Mouse (Mus musculus) gastrocnemius, adult 2 months (tissue): ENCODE data around the gene Capn10. TPM values are rescaled to one million over a fixed set of nuclear protein-coding genes. Genes with fewer than 3 reads are reported as not detected.
A peak's percentile ranks its signal among the peaks of the same experiment; 100 is the strongest.

Experiments
- DNase-seq: peaks from one replicate; pipeline ENCODE4 v3.0.0; 2022
- H3K27ac ChIP-seq: fragments of 200-600 bp; 2 replicates; pipeline ENCODE4 v1.8.1; 2022; ENCODE audit warnings: mild to moderate bottlenecking
- H3K4me3 ChIP-seq: fragments of 200-600 bp; 2 replicates; pipeline ENCODE4 v1.8.1; 2022; ENCODE audit warnings: mild to moderate bottlenecking, moderate library complexity
- CTCF ChIP-seq: fragments of 200-600 bp; IDR thresholded peaks from 2 replicates; pipeline ENCODE4 v1.8.1; 2022; ENCODE audit warnings: antibody characterized with exemption, mild to moderate bottlenecking, moderate library complexity
- intact Hi-C: fragments of 180-260 bp; cut with DNase I; formaldehyde crosslinking; loops from one replicate; pipeline ENCODE4 v1.15.1; 2025
- total RNA-seq, 2 experiments: library from RNA; stranded (reverse); gene quantifications; 2 replicates each; pipeline ENCODE4 v1.2.3; 2021

Capn10 gene
- total RNA-seq, 2 experiments from 2014 or later: 4.8 to 5.5 TPM

DNA sequence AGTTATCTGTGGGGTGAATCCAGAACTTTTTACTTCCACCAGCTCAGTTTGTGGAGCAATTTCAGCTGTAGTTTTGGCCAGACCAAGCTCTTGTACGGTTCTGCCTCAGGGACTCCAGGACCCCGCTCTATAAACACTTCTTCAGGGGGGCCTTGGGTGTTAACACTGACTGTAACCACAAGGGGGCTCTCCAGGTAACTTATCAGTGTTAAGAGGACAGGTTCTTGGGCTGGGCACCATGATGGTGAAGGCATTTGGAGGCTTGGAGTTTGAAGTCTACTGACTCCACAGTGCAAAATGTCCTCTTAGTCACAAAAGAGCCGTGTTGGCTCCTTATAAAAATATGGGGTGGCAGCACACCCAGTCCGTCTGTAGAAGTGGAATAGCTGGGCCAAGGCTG lies 25.1 kb upstream of the Capn10 start:
- intact Hi-C loops: no loop called here
- DNase-seq: no peak

DNA sequence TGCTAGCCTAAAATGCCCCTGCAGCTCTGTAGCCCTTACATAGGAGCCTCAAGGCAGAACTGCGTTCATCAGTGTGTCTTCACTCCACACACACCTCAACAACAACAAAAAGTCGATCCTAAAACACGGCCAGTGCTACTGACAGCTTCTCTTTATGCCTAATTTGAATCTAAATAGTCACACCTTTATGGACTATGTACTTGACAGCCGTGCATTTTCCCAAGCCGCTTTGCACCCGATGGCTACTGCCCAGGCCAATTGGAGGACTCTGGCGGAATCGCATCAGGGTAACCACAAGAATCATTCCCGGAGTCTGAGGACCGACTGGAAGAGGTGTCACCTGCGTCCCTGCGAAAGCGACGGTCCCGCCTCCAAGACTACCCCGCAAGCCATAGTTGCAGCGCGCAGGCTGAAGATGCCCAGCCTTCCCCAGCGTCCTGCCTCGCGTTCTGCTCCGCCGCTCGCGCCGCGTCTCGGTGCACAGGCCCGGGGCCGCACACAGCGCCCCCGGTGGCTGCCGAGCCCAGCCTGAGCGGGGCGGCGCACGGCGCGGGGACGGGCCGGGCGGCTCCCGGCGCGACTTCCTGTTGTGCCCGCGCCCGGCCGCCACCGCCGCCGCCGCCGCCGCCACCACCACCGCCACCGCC lies 23.8 kb upstream of the Capn10 start, which contains the start of gene Rnpepl1:
Rnpepl1 (plus strand) TSS at position 545 of the 647 bp plus-strand sequence.
- H3K4me3 ChIP-seq: peak within 1 kb of the TSS; percentile 96
- peak; percentile 91 for DNase-seq
- peak; percentile 74 for TF ChIP-seq CTCF
- intact Hi-C loops: loop anchor here (2.0 kb wide), 1 partner anchor 24 kb away; the partner anchor contains the start of gene Capn10
- H3K27ac ChIP-seq: peak within 1 kb of the TSS; percentile 93

More for the DNA sequence above, 25.1 kb upstream of the Capn10 start:
- H3K27ac ChIP-seq: peak overlapping the region; percentile 93; the same call in 1 of the 2 replicates
- H3K4me3 ChIP-seq: no peak overlapping the region
- peak; percentile 43 for TF ChIP-seq CTCF

DNA sequence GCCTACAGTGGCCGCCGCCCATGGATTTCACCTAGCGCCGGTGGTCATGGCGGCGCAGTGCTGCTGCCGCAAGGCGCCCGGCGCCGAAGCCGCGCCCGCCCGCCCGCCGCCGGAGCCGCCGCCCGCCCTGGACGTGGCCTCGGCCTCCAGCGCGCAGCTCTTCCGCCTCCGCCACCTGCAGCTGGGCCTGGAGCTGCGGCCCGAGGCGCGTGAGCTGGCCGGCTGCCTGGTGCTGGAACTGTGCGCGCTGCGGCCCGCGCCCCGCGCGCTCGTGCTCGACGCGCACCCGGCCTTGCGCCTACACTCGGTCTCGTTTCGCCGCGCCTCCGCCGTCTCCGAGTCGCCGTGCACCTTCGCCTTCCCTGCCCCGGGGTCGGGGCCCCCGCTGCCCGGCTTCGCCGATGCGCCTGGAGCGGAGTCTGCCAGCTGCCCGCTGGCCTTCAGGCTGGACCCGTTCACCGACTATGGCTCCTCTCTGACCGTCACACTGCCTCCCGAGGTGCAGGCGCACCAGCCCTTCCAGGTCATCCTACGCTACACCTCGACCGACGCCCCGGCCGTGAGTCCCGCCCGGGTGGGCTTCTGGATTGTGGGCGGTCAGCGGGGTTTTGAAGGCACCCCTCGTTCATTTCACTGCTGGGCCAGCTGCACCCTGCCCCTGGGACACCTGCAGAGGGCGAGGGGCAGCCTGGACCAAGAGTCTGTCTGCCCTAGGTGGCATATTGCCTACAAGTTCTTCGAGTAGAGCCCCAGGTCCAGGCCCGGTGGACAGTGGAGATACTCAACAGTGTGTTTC lies 23.1 kb upstream of the Capn10 start:
- H3K4me3 ChIP-seq: peak overlapping the region; percentile 96
- TF ChIP-seq CTCF: no peak
- peak overlapping the region; percentile 93 for H3K27ac ChIP-seq
- peak; percentile 83 for DNase-seq
- intact Hi-C loops: loop anchor here (2.0 kb wide), 1 partner anchor 24 kb away; the partner anchor contains the start of gene Capn10

DNA sequence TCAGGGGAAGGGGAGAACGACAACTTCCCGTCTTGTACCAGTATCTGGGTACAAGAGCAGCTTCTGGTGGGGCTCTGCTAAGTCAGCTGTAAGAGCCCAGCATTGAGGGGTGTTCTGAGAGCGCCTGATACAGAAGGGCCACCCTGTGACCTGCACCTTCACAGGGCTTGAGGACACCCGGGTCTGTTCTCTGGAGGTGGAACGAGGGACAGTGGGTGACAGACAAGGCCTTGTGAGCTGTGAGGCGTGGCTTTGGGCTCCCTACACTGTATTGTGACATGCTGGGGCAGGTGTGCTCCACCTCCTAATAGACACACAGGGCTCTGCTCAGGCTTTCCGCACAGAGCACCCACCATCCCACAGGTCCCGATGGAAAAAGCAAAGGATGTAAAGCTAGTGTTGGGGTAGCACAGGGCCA lies 22.4 kb upstream of the Capn10 start:
- intact Hi-C loops: loop anchor here (2.0 kb wide), 1 partner anchor 23 kb away; the partner anchor contains the start of gene Capn10
- H3K27ac ChIP-seq: peak overlapping the region; percentile 93
- no peak for TF ChIP-seq CTCF
- DNase-seq: no peak
- peak overlapping the region; percentile 96 for H3K4me3 ChIP-seq

DNA sequence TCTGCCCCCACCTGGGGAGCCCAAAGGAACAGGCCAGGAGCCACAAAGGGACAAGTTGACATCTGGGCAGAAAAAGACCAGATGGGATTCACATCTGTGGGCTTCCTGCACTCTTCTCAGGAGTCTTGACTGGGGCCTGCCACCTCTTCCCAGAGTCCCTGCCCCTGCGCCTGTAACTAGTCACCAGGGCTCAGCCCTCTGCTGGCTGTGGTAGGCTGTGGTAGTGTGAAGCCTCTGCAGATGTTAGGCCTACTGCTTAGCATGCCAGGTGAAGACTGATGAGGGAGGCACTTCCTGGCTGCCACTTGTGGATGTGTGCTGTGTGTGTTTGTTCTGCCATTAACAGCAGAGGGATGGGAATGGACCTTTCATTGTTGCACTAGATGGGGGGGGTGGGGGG lies 21.9 kb upstream of the Capn10 start:
- Histone ChIP-seq H3K4me3 (peak overlapping the region; percentile 96), H3K27ac (no peak overlapping the region; the same call in 1 of the 2 replicates)
- no peak for TF ChIP-seq CTCF
- DNase-seq: no peak
- intact Hi-C loops: no loop called here

DNA sequence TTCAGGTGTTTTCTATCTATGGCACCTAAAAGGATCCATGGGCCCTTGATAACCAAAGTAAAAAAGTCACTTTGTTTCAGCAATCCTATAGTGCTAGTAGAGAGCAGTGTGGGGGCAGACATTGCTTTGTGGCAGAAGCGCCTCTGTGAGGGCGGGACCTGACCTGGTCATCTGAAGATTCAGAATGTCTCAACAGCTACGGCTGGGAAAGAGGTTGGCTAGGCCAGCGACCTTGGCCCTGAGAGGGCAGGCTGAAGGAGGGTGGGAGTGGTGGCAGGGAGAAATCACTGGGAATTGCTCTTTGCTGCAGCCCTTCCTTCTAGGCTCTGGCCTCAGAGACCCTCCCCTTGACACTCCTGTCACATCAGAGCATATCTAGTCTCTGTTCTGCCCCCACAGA lies 19.9 kb upstream of the Capn10 start:
- no peak for TF ChIP-seq CTCF
- intact Hi-C loops: no loop called here
- H3K4me3 ChIP-seq: no peak overlapping the region
- no peak overlapping the region for H3K27ac ChIP-seq
- DNase-seq: no peak

DNA sequence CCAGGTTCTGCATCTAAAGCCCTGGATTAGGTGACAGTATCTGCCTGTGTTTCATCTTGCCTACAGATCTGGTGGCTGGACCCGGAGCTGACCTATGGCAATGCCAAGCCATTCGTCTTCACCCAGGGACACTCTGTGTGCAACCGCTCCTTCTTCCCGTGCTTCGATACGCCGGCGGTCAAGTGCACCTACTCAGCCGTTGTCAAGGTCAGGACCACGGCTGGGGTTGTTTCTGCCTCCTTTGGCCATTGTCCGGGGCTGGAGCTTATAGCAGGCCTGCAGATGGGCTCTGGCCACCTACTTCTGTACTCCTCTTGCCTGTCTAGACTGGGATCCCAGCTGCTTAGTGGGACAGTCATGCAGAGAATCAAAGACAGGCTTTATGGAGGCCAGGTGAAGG lies 19.2 kb upstream of the Capn10 start:
- Histone ChIP-seq H3K4me3 (no peak overlapping the region), H3K27ac (no peak overlapping the region)
- no peak for TF ChIP-seq CTCF
- intact Hi-C loops: no loop called here
- no peak for DNase-seq

DNA sequence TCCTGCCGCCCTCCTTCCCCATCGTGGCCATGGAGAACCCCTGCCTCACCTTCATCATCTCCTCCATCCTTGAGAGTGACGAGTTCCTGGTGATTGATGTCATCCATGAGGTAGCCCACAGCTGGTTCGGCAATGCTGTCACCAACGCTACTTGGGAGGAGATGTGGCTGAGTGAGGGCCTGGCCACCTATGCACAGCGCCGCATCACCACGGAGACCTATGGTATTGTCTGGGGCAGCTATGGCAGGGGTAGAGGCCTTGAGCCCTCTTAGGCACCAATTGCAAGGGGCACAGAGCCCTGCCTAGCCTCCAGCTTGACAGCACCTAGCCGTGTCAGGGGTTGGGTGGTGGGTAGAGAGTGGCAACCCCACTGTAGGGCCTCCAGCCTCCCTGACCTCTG lies 17.5 kb upstream of the Capn10 start:
- H3K4me3 ChIP-seq: no peak overlapping the region
- intact Hi-C loops: no loop called here
- no peak overlapping the region for H3K27ac ChIP-seq
- DNase-seq: no peak
- TF ChIP-seq CTCF: no peak

DNA sequence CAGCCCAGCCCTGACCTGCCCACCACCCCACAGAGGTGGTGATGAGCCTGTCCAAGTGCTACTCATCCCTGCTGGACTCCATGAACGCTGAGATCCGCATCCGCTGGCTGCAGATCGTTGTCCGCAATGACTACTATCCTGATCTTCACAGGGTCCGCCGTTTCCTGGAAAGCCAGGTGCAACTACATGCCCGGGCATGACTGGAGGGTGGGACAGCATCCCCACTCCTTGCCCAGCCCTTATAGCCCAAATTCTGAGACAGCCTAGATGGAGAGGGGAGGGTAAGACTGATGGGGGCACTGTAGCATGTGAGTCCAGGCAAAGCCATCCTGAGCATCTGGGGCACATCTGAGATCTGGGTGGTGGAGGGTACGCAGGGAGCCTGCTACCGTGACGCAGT lies 15.0 kb upstream of the Capn10 start:
- no peak for DNase-seq
- intact Hi-C loops: no loop called here
- no peak for TF ChIP-seq CTCF
- Histone ChIP-seq H3K27ac (no peak overlapping the region), H3K4me3 (no peak overlapping the region)

DNA sequence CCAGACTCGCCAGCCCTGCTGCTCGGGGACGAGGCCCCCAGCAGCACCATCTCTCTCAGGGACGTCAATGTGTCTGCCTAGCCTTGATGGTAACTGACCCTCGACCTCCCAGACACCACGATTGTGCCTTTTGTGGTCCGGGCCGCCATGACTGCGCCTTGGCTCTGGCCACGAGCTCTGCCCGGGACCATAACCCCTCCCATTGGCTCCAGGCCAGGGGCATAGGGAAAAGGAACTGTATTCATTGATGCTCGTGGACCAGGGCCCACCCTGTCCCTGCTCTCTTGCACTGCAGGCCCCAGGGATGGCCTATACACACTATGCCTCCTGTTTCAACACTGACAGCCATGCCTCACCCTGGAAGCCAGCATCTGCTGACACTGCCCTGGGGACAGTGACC lies 14.4 kb upstream of the Capn10 start:
- intact Hi-C loops: no loop called here
- no peak for TF ChIP-seq CTCF

DNA sequence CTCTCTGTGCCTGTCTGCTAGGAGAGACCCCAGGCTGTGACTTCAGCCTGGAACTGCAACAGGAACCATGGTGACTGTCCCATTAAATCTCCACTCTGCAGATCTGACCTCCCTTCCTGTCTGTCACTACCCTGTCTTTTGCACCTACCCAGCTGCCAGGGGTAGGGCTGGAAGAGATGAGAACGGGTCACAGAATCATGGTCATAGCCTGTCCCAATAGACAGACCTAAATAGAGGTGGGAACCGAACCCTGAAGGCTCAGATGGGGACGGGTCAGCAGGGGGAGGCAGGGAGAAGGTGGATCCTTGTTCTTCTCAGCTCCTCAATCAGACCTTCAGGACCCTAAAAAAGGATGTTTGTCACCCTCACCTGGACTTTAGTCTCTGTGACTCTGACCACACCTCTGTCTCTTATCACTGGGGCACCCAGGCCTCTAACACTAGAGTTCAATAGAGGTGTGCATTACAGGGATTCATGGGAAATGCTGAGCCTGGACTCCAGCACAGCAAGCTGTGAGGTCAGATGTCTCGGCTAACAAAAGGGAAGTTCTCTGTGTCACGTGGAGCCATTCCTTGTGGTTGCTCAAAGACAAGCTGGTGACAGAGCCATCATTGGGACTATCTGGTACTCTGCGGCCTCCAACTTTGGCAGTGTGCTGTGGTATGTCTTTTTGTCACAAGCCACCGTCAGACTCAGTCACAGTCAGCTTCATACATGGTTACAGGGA lies 13.5 kb upstream of the Capn10 start:
- Histone ChIP-seq H3K4me3 (no peak overlapping the region), H3K27ac (no peak overlapping the region)
- no peak for TF ChIP-seq CTCF
- intact Hi-C loops: no loop called here
- DNase-seq: no peak

More for the DNA sequence above, 14.4 kb upstream of the Capn10 start:
- Histone ChIP-seq H3K4me3 (no peak overlapping the region), H3K27ac (no peak overlapping the region)
- DNase-seq: peak; percentile 45

DNA sequence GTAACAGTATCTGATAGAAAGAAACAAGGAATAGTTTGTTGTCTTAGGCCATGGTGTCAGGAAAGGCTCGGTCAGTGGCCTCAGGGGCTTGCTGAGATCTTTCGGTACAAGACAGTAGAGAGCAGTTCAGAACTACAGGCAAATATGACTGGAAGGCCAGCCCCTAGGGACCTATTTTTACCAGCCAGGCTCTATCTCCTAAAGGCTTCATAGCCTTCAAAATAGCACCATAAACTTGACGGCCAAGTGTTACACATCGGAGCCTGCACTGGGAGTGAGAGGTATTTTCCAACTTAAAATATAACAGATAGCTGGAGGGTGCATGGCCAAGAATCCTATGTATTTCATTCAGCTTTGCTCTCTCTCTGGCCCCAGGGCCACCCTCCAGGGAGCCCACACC lies 12.7 kb upstream of the Capn10 start:
- no peak overlapping the region for H3K27ac ChIP-seq
- no peak overlapping the region for H3K4me3 ChIP-seq
- intact Hi-C loops: no loop called here
- DNase-seq: no peak
- no peak for TF ChIP-seq CTCF
